Mouse (Mus musculus): ENCODE measurements around the gene AI467606.

The AI467606 gene

DNA sequence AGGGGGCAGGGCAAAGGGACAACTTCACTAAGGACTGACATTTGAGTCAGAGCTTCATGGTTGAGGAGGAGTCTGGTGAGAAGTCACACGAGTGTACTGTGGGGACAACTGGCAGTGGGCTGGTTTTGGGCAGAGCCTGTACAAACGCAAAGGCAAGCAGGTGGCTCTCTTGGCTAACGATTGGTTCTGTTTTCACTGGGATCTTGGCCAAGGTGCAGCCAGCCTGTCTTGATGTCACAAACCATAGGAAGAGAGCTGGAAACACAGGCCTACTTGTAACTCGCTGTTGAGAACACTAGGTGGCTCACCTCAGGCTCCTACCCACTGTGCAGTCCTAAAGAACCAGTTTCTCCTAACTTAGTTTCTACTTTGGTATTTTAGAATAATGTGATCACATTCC, 38.5 kb downstream of the AI467606 start:
- DNase-seq = peak; percentile 33

DNA sequence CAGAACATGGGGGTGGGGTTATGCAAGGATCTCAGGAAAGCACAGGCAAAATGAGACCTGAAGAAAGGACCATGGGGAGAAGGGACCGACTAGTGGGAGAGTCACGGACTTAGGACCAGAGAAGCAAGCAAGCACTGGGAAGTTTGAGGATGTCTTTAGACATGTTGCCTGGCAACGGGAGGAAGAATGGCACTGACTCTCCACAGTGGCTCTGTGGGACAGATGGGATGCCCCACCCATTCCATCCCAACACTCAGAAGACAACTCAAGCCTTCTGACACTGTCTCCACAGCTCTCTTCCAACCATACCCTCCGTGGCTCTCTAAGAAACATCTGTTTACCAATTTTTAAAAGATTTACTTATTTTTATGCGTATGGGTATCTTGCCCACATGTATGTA, 42.0 kb downstream of the AI467606 start:
- DNase-seq = no peak

DNA sequence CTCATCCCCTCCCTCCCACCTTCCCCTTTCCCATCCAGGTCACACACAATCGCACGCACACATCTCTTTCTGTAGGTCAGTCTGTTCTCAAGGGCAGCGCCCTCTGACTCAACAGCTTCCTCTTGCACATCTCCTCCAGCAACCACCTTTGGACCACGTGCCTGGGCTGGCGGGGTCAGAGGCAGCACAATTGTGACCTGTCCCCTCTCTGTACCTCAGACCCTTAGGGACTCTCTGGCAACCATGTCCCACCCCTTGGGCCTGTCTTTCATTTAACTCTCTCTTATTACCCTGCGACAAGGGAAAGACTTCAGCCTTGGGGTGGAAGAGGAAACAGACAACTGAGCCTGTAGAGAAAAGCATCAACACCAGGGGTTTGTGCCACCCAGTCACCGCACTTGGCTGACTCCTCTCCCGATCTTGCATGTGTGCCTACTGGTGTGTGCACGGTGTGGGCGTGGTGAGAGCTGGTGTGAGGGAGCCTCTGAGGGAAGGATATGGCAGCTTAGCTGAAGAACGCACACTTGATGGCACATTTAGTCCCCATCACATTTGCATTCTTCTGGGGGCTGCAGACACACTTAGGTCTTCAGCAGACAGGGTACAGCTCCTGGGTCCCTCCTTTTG, 43.8 kb downstream of the AI467606 start:
- DNase-seq = no peak

DNA sequence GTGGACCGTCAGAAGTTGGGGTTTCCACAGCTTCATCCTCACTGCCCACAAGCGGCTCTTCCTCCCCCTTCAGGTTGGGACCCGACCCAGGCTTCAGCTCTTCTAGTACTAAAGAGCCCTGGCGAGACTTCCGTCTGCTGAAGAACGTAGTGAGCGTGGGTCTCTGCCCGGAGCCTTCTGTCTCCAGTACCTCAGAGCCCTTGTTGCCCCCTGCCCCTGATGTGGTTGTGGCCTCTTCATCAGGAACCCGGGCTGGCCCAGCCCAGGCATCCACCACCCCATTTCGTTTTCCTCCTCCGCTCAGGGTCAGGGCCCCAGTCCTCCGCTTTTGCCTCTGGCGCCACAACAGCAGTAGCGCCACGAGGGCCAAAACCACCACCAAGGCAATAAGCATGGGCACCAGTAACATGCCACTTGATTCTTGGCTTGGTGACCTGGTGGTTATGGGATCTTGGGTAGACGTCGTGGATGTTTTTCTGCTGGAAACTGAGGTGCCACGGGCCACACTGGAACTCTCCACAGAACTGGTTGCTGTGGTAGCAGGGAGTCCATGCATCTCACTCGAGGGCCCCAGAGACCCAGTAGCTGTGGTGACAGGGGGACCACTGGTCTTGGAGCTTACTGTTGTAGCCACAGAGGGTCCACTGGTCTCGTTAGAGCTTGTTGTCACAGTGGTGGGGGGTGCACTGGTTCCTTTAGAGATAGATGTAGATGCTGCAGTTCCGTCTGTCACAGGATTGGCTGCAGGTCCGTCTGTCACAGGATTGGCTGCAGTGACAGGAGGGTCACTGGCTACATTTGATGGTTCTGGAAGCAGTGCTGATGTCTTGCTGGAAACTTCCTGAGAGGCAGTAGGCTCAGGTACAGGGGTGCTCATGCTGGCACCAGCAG, 45.3 kb downstream of the AI467606 start:
- no peak for DNase-seq

DNA sequence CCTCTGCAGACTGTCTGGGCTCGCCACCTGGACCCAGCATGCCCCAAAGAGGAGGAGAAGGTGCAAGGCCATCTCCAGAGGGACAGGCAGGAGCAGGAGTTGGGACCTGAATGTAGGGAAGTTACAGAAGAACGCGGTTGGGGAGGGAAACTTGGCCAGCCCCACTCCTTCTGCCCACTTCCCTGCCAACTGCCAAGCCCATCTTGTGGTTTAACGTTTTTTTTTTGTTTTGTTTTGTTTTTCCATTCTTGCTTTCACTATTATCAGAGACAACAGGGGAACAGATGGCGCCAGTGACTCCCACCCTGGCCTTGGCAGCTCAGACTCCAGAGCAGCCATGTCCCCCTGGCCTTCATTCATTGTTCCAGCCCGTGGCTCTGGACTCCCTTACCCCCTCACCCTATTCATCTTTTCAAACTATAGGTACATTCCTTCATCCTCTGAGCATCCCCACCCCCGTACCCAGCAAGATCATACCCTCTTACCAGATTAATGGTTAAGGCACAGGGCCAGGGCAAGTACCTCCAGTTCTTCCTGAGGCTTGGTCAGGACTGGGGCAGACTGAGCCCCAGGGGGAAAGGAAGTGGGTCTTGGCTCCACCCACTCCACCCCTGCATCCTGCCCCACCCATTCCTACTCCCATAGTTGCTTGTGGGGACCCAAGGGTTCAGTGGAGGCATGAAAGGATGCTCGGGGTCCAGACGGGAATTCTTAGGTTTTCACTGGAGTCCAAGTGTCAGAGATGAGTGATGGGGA, 46.3 kb downstream of the AI467606 start, which contains the start of gene Spn:
Gene Spn, minus strand, starts transcription at position 562 of the 756 bp plus-strand sequence.
- no peak for DNase-seq

DNA sequence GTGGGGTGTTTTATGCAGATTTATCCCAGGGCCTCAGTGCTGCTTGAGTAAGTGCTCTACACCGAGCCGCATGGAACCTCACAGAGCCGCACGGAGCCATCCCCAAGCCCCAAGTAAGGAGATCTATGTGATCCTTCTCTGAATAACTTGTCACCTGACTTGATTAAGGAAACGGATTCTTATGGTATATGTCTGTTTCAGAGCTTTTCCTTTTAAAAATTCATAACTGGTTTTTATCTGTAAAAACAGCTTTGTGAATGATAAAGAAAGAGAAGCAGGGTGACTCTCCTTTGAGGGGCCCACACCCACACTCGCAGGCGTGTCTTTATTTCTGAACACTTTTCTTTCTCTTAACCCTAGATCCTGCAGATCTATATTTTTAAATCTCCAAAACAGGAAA, 47.9 kb downstream of the AI467606 start:
- no peak for DNase-seq

DNA sequence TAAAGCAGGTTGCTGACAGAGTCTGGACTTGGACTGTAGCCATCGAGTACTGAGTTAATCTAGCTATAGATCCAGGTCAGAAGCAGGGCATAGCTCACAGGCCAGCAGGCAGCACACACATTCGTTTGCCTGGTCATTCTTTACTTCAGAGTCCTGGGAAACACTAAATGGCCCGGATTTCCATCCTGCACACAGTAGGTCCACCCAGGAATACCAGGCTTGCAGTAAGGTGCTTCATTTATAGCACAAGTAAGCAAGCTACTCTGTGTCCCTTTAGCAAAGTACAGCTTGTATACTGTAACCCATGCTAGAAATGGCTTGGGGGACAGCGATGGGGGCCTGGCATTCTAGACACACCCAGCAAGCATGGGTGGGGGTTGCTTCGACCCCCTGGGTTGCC, 48.4 kb downstream of the AI467606 start:
- DNase-seq = no peak

DNA sequence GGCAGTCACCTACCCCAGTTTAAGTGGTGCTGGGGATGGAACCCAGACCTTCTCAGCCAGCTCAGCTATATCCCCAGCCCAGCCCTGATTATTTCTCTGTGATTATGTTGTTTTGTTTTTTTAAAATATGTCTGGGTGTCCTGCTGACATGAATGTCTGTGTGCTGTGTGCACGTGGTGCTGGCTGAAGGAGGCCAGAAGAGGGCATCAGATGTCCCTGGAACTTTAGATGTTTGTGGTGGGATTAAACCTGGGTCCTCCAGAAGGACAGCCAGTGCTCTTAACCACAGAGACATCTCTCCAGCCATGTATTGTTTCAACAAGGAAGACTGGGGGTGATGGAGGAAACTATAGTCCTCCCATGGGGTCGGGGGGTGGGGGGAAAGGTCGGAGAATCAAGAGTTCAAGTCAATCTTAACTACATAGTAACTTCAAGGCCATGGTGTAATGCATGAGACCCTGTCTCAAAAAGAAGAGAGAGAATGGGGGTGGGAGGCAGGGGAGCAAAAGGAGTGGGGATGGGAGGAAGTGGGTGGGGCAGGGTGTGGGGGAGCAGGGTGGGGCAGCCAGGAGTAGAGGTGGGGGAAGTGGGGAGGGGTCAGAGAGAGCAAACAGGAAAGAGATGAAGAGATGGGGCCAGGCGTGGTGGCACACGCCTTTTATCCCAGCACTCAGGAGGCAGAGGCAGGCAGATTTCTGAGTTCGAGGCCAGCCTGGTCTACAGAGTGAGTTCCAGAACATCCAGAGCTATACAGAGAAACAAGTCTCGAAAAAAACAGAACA, 49.7 kb downstream of the AI467606 start:
- DNase-seq = no peak

DNA sequence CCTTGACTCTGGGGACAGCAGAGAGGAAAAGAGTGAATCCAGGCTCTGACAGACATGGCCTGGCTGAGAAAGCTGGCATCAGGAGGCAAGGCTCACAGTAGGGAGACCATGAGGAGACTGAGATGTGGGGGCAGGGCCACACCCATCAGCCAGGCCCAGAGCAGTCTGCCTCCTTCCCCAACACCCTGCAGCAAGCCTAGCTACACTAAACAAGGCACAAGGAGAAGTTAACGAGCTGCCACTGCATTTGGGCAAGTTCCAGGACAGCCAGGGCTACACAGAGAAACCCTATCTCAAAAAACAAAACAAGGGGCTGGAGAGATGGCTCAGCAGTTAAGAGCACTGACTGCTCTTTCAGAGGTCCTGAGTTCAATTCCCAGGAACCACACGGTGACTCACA, 51.1 kb downstream of the AI467606 start:
- no peak for DNase-seq

DNA sequence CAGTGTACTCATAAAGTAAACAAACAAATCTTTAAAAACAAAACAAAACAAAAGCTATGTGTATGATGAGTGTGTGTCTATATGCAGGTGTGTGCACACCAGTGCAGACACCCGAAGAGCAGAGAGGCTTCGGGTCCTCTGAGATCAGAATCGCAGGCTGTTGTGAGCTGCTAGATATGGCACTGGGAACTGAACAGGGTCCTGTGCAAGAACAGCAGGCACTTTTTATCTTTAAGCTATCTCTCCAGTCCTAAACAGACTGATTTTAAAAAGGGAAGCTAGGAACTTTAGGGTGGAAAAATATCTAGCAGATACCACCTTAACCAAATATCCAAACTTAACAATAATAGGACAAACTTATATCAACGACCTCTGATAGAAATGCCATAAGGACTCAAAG, 51.5 kb downstream of the AI467606 start:
- no peak for DNase-seq

Data from right cerebral cortex, postnatal 14 days (tissue).